Mouse (Mus musculus) cerebellum, adult 2 months (tissue): ENCODE data around the gene Cd81.

Experiments
- CTCF ChIP-seq: fragments of 200-500 bp; IDR thresholded peaks from 2 replicates; pipeline ENCODE4 v1.5.1; 2011; ENCODE audit warnings: low read depth, mild to moderate bottlenecking, control low read depth, low read length, moderate library complexity, borderline replicate concordance; ENCODE audit not compliant: insufficient read depth
- POLR2A ChIP-seq: fragments of 200-500 bp; IDR thresholded peaks from 2 replicates; pipeline ENCODE4 v1.6.1; 2011; ENCODE audit warnings: low read length, control low read depth, borderline replicate concordance; ENCODE audit not compliant: insufficient read depth

- TF ChIP-seq CTCF, result peak; percentile 78
- no peak for TF ChIP-seq POLR2A
Measured at GRCm38 (mm10) chr7:143086366-143086765, 33.8 kb downstream of the Cd81 start.
